26 mouse cellular contexts compared by ENCODE assay signal in genomic region chr5:127705976-127706375, GRCm38 (mm10).
DNase-seq lines count a peak whose midpoint lies in the region; TF ChIP-seq lines count a peak whose summit lies in the region.
"Had no signal": no experiment of that assay in that cellular context is flagged by ENCODE, and none has a peak within 500 bp of the region (broad histone marks: within the 10 kb centered on the region; RNA-seq: fewer than 3 reads in every experiment).

No protein-coding gene starts in this region.

- no peak overlapping the region for H3K4me3 ChIP-seq in ES-E14 (ENCODE audit: insufficient read depth in 1 of 2, low read depth in 1 of 2, low read length in 2 of 2, poor library complexity in 1 of 2, severe bottlenecking in 1 of 2)
- H3K4me3 ChIP-seq: embryonic facial prominence, embryonic 10.5 days; forebrain, embryonic 15.5 days; heart, embryonic 15.5 days; intestine, embryonic 15.5 days; layer of hippocampus, adult 2 months; limb, embryonic 10.5 days; liver, embryonic 15.5 days; lung, embryonic 15.5 days; midbrain, embryonic 15.5 days; neural tube, embryonic 12.5 days had no signal

- H3K36me3 ChIP-seq in ES-E14 (ENCODE audit: control insufficient read depth, insufficient read depth, low read length, poor library complexity, severe bottlenecking), result peaks cover 4% of the 10 kb centered on the region; the same call in 1 of the 2 replicates
- H3K36me3 ChIP-seq: embryonic facial prominence, embryonic 10.5 days; forebrain, embryonic 15.5 days; heart, embryonic 15.5 days; intestine, embryonic 15.5 days; limb, embryonic 10.5 days; liver, embryonic 15.5 days; lung, embryonic 15.5 days; midbrain, embryonic 15.5 days; neural tube, embryonic 12.5 days had no signal

- no peaks in the 10 kb centered on the region for H3K9me3 ChIP-seq in ES-E14 (ENCODE audit: control insufficient read depth, insufficient read depth, low read depth, low read length)
- H3K9me3 ChIP-seq: embryonic facial prominence, embryonic 10.5 days; forebrain, embryonic 15.5 days; heart, embryonic 15.5 days; intestine, embryonic 15.5 days; limb, embryonic 10.5 days; liver, embryonic 15.5 days; lung, embryonic 15.5 days; midbrain, embryonic 15.5 days; neural tube, embryonic 12.5 days had no signal

- H3K9ac ChIP-seq in ES-E14 (ENCODE audit: insufficient read depth, low read depth, low read length, poor library complexity, severe bottlenecking), result no peak overlapping the region
- H3K9ac ChIP-seq: forebrain, embryonic 15.5 days; heart, embryonic 15.5 days; intestine, embryonic 15.5 days; liver, embryonic 15.5 days; lung, embryonic 15.5 days; midbrain, embryonic 15.5 days; neural tube, embryonic 12.5 days had no signal

- no peak overlapping the region; the same call in 1 of the 2 replicates for H3K27ac ChIP-seq in ES-E14 (ENCODE audit: insufficient read depth, low read depth, low read length, poor library complexity, severe bottlenecking)
- H3K27ac ChIP-seq: embryonic facial prominence, embryonic 10.5 days; forebrain, embryonic 15.5 days; heart, embryonic 15.5 days; intestine, embryonic 15.5 days; layer of hippocampus, adult 2 months; limb, embryonic 10.5 days; liver, embryonic 15.5 days; lung, embryonic 15.5 days; macrophage; midbrain, embryonic 15.5 days; neural tube, embryonic 12.5 days had no signal

- intact Hi-C loops in left cerebral cortex, postnatal 4 days (cut with DNase I), result no loop called here
- intact Hi-C loops in left cerebral cortex, postnatal 36 days (cut with DNase I), result no loop called here

- DNase-seq in left cerebral cortex, adult 11 months (ENCODE audit: low spot score), result peak; percentile 51
- DNase-seq in left cerebral cortex, postnatal 4 days, result no peak
- no peak for DNase-seq in ES-E14 (ENCODE audit: low read depth, low spot score)
- peak; percentile 77 to 80 for DNase-seq in frontal cortex, adult 2 months (ENCODE audit: extremely low spot score in 1 of 2, low spot score in 1 of 2)
- peak; percentile 52 to 74 for DNase-seq in left cerebral cortex, postnatal 36 days (ENCODE audit: low spot score in 2 of 2)
- no peak for DNase-seq in urinary bladder, adult 2 months (ENCODE audit: low spot score)
- no peak for DNase-seq in ovary, postnatal 36 days (ENCODE audit: low spot score)
- DNase-seq: adrenal gland, postnatal 36 days; cerebellum, adult 11 months; cerebellum, adult 9-11 months; kidney, adult 9 months; kidney, postnatal 14 days; liver; retina, postnatal 1 day; thymus, postnatal 14 days had no signal

- in situ Hi-C loops in ES-E14 (cut with MboI; ENCODE audit: low sequenced_read_pairs in 2 of 2, unreplicated experiment in 2 of 2), result no loop called here

- H3K4me1 ChIP-seq in ES-E14 (ENCODE audit: control insufficient read depth in 2 of 2, insufficient read depth in 2 of 2, low read length in 2 of 2, poor library complexity in 1 of 2), result peaks cover 8 to 35% of the 10 kb centered on the region in 2 experiments
- H3K4me1 ChIP-seq: forebrain, embryonic 15.5 days; heart, embryonic 15.5 days; intestine, embryonic 15.5 days; liver, embryonic 15.5 days; lung, embryonic 15.5 days; midbrain, embryonic 15.5 days had no signal

TF ChIP-seq in ES-E14, 5 proteins besides CTCF, POLR2A, EP300 and RAD21:
- TF ChIP-seq ZC3H11A (IDR thresholded peaks at IDR 0.05; ENCODE audit: borderline replicate concordance, low read depth, low read length) (no peak), MAFK (IDR thresholded peaks at IDR 0.05; ENCODE audit: insufficient read depth, low read depth, low read length) (0 out of 2 replicates have a peak, but pooled peaks have one; percentile 6)

Comparison
In these comparisons a context has a peak if more than half of its experiments do, and no peak if none do; other contexts are left out.
1. DNase-seq: peak in left cerebral cortex, adult 11 months (single experiment), frontal cortex, adult 2 months (2 of 2) and left cerebral cortex, postnatal 36 days (2 of 2); none in left cerebral cortex, postnatal 4 days (single experiment), ES-E14 (single experiment), urinary bladder, adult 2 months (single experiment) and ovary, postnatal 36 days (single experiment).